Mouse (Mus musculus): ENCODE results near the gene Lep.
A peak's percentile ranks its signal among the peaks of the same experiment; 100 is the strongest.

Lep gene

DNA sequence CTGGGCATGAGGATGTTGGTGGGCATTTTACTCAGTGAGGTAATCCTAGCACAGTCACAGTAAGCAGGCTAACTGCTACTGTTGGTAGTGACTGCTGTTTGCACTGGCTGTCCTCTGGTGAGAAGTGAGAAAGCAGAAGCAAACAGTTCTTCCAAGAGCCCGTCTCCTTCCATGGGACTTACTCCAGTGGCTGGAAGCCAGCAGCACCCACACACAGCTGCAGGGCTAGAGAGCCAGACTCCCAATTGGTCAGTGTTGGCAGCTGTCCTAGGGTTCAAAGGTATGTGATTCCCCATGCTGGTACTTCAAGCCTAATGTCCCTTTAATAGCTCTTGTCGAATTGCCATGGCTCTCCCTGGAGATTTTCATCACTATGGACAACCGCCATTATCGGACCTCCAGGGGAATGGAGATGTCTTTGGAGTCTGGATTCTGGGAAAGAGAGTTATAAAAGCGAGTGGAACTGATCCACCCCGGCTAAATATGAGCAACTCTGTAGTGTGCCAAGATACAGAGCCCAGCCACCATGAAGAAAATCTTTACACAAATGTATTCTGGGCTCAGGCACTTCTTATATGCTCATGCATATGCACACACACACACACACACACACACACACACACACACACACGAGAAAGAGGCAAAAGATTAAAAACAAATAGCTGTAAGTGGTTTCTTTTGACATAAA, 57.5 kb downstream of the Lep start:
- peak; percentile 34 for DNase-seq (ENCODE audit: low spot score)

DNA sequence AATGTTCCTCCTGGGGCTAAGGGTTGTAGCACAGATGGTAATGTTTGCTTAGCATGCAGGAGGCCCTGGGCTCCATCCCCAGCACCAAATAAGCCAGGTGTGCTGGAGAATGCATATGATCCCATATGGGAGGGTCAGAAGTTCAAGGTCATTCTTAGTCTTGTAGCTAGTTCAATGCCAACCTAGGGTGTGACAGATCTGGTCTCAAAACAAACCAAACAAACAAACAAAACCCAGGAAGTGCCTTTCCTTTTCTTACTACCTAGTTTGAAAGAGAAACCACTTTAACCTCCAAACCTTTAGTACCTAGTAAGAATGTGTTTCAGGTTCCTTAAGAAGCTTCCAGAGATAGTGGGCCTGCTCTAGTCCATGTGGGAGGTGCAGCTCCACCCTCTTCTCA, 58.2 kb downstream of the Lep start:
- DNase-seq (ENCODE audit: low spot score) = no peak

- no peak for DNase-seq (ENCODE audit: low spot score)
Observed at GRCm38 (mm10) chr6:29118963-29119362, 58.9 kb downstream of the Lep start.

DNA sequence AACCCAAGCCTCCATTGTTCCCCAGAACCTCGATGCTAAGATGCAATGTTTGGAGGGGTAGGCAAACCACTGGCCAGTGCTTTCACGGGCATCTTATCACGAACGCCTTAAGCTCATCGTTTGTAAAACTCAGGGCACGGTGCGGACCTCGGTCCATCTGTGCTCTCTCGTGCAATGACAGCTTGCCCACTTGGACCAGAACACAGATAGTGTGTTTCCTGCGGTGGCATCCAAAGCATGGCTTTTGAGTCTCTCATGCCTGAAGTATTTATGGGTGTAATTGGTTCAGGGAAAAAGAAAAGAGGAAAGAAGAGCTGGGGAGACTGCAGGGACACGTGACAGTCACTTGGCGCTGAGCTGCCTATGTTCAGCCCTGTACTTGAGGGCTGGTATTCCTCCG, 60.0 kb downstream of the Lep start:
- no peak for DNase-seq (ENCODE audit: low spot score)

All from urinary bladder, postnatal 14 days (tissue).